Mouse (Mus musculus): ENCODE results near the gene Kif2c. TPM values are rescaled to one million over a fixed set of nuclear protein-coding genes. Genes with fewer than 3 reads are reported as not detected.

Kif2c gene
- 0.75 and 0.90 TPM in 2 replicates for polyA plus RNA-seq (2012; rRNA removed; ENCODE audit: low replicate concordance)

GRCm38 (mm10) chr4:117181863-117182758 is at the start of gene Kif2c:
Gene Kif2c (minus strand): TSS chr4:117182639.

GRCm38 (mm10) chr4:117155792-117156355 is 26.6 kb downstream of the Kif2c start, which contains the start of gene Rps8:
Gene Rps8 (minus strand): TSS chr4:117156243.

DNA sequence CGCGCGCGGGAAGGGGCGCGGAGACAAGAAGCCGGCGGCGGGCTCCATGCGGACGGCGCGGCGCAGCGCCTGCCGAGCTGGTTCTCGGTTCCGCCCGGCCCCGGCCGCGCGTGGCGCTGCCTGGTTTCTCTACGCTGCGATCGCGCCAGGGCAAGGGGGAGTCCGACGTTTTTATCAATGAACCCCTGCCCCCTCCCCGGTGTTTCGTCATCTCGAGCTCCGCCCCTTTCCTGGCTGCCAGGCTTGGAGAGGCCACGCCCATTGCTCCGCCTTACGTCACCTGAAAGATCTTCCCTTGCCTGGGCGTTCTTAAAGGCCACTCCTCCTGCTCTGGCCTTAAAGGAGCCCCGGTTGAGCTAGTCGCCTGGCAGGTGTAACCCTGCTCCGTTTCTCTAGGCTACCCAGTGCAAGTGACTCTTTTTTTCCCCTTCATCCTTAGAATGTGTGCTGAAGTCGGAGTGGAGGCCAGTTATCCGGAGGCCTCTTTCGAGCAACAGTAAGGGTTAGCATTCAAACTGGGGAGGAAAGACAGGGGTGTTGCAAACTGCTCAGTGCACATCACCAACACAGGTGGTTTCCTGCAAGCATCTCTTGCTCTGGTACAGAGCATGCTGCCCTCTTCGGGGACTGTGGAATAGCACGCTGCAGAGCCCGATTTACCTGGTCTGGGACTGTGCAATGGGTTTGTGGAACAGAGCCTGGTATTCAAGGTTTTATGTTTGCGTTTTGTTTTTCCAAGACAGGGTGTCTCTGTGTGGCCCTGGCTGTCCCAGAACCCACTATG is 48.4 kb downstream of the Kif2c start, which contains the start of gene Plk3:
Plk3 (minus strand) TSS at position 147 of the 784 bp plus-strand sequence.

GRCm38 (mm10) chr4:117126675-117127290 is 55.7 kb downstream of the Kif2c start, which contains the start of gene Tctex1d4:
Gene Tctex1d4 (plus strand): TSS chr4:117126794.

DNA sequence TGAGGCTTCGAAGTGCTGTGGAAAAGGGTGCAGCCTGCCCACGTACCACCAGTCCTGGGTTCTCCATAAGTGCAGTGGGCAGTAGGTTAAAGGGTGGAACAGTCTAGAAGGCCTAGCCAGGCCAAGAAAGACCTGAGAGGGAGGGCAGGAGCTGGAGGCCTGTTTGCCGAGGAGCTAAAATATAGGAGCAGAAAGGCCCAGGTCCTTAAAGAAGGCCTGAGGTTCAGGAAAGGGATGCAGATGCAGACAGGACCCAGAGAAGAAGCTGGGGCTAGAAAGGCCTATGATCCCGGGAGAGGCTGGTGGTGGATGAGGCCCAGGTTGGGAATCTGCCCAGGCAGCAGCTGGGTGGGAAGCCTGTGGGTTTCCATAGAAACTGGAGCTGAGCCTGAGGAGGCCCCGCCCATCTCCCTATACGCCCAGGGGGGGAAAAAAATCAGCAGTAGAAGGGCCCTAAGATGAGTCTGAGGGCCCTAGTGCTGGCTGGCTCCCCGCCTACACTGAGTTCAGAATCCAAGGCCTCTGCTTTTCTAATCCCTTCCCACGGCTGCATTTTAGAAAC is 57.0 kb downstream of the Kif2c start, which contains the start of gene Btbd19:
Btbd19 (minus strand) TSS at position 378 of the 562 bp plus-strand sequence.

Other genes starting within 250 kb of the Kif2c start
- 59.4 and 86.6 TPM in 2 replicates for gene Urod, start 188.2 kb downstream of the Kif2c start, polyA plus RNA-seq (2012; rRNA removed; ENCODE audit: low replicate concordance)
- gene Hectd3, start 187.3 kb downstream of the Kif2c start, polyA plus RNA-seq (2012; rRNA removed; ENCODE audit: low replicate concordance), result 58.6 and 76.9 TPM in 2 replicates
- 4.5 and 12.2 TPM in 2 replicates for gene Eif2b3, start 163.2 kb downstream of the Kif2c start, polyA plus RNA-seq (2012; rRNA removed; ENCODE audit: low replicate concordance)
- gene Ptch2, start 86.6 kb downstream of the Kif2c start, polyA plus RNA-seq (2012; rRNA removed; ENCODE audit: low replicate concordance), result 18.6 and 27.1 TPM in 2 replicates
- 13.6 and 23.0 TPM in 2 replicates for gene Btbd19, start 56.9 kb downstream of the Kif2c start, polyA plus RNA-seq (2012; rRNA removed; ENCODE audit: low replicate concordance)
- gene Tctex1d4, start 55.8 kb downstream of the Kif2c start, polyA plus RNA-seq (2012; rRNA removed; ENCODE audit: low replicate concordance), result 0.24 and 0.92 TPM in 2 replicates
- 11.7 and 15.2 TPM in 2 replicates for gene Plk3, start 48.7 kb downstream of the Kif2c start, polyA plus RNA-seq (2012; rRNA removed; ENCODE audit: low replicate concordance)
- gene Rps8, start 26.4 kb downstream of the Kif2c start, polyA plus RNA-seq (2012; rRNA removed; ENCODE audit: low replicate concordance), result 496 TPM in 2 replicates
- gene Tmem53, start 69.3 kb upstream of the Kif2c start, polyA plus RNA-seq (2012; rRNA removed; ENCODE audit: low replicate concordance), result 76.0 and 76.7 TPM in 2 replicates
- 0.41 and 0.47 TPM in 2 replicates for gene Armh1, start 69.5 kb upstream of the Kif2c start, polyA plus RNA-seq (2012; rRNA removed; ENCODE audit: low replicate concordance)

Data from mammary gland, adult 2 months (tissue).